Mouse (Mus musculus): ENCODE results near the gene Gbgt1. TPM values are rescaled to one million over a fixed set of nuclear protein-coding genes. Genes with fewer than 3 reads are reported as not detected.

Gbgt1 gene
- total and polyA plus RNA-seq, 2 experiments from 2014 or later, result 0.42 TPM; not detected in 1

GRCm38 (mm10) chr2:28547237-28548172 lies 50.8 kb downstream of the Gbgt1 start:
- Histone ChIP-seq H3K27me3 (ENCODE audit: control insufficient read depth, insufficient read depth, low read length) (no peaks in the 10 kb centered on the region), H3K36me3 (replicated peaks; ENCODE audit: control insufficient read depth, insufficient read depth, low read length) (peaks cover 81% of the 10 kb centered on the region), H3K9ac (replicated peaks; ENCODE audit: low read depth, low read length) (no peak overlapping the region), H3K27ac (ENCODE audit: low read depth) (no peak overlapping the region), H3K9me3 (replicated peaks; ENCODE audit: control insufficient read depth, low read length) (no peaks in the 10 kb centered on the region), H3K4me2 (ENCODE audit: low read depth, low read length) (no peak overlapping the region), H3K4me3 (ENCODE audit: low read depth, low read length) (no peak overlapping the region), H3K4me1 (ENCODE audit: control insufficient read depth, insufficient read depth) (no peaks in the 10 kb centered on the region)
- TF ChIP-seq EP300 (IDR thresholded peaks at IDR 0.05; ENCODE audit: low read depth) (no peak), CTCF (IDR thresholded peaks at IDR 0.05; ENCODE audit: low read depth) (peak; percentile 99)
- WGBS, result 48% methylated on average over 11 of the region's 11 CpGs
- peak; percentile 64 for ATAC-seq (ENCODE audit: insufficient read depth, low read depth)
- DNase-seq (ENCODE audit: low spot score), result peak; percentile 75

GRCm38 (mm10) chr2:28549157-28549556 lies 52.5 kb downstream of the Gbgt1 start:
- Histone ChIP-seq H3K4me1 (ENCODE audit: control insufficient read depth, insufficient read depth) (no peaks in the 10 kb centered on the region), H3K27ac (ENCODE audit: low read depth) (no peak overlapping the region), H3K9me3 (replicated peaks; ENCODE audit: control insufficient read depth, low read length) (no peaks in the 10 kb centered on the region), H3K27me3 (ENCODE audit: control insufficient read depth, insufficient read depth, low read length) (no peaks in the 10 kb centered on the region), H3K9ac (replicated peaks; ENCODE audit: low read depth, low read length) (no peak overlapping the region), H3K4me3 (ENCODE audit: low read depth, low read length) (no peak overlapping the region), H3K4me2 (ENCODE audit: low read depth, low read length) (no peak overlapping the region), H3K36me3 (replicated peaks; ENCODE audit: control insufficient read depth, insufficient read depth, low read length) (peaks cover 80% of the 10 kb centered on the region)
- DNase-seq (ENCODE audit: low spot score) (no peak), ATAC-seq (ENCODE audit: insufficient read depth, low read depth) (no peak)
- TF ChIP-seq EP300 (IDR thresholded peaks at IDR 0.05; ENCODE audit: low read depth) (no peak), CTCF (IDR thresholded peaks at IDR 0.05; ENCODE audit: low read depth) (no peak)
- WGBS, result 91% methylated on average over 13 of the region's 13 CpGs

- ATAC-seq (ENCODE audit: insufficient read depth, low read depth), result no peak
- no peak for TF ChIP-seq CTCF (IDR thresholded peaks at IDR 0.05; ENCODE audit: low read depth)
- TF ChIP-seq EP300 (IDR thresholded peaks at IDR 0.05; ENCODE audit: low read depth), result no peak
- no peak for DNase-seq (ENCODE audit: low spot score)
- peaks cover 62% of the 10 kb centered on the region for H3K36me3 ChIP-seq (replicated peaks; ENCODE audit: control insufficient read depth, insufficient read depth, low read length)
- no peaks in the 10 kb centered on the region for H3K4me1 ChIP-seq (ENCODE audit: control insufficient read depth, insufficient read depth)
- no peak overlapping the region for H3K9ac ChIP-seq (replicated peaks; ENCODE audit: low read depth, low read length)
- H3K27ac ChIP-seq (ENCODE audit: low read depth), result no peak overlapping the region
- 86% methylated on average over 5 of the region's 5 CpGs for WGBS
- no peak overlapping the region for H3K4me2 ChIP-seq (ENCODE audit: low read depth, low read length)
- no peak overlapping the region for H3K4me3 ChIP-seq (ENCODE audit: low read depth, low read length)
- H3K9me3 ChIP-seq (replicated peaks; ENCODE audit: control insufficient read depth, low read length), result no peaks in the 10 kb centered on the region
- no peaks in the 10 kb centered on the region for H3K27me3 ChIP-seq (ENCODE audit: control insufficient read depth, insufficient read depth, low read length)
Measured at GRCm38 (mm10) chr2:28552301-28552700, 55.6 kb downstream of the Gbgt1 start.

Other genes with a start within 250 kb of the Gbgt1 start
- 4.4 and 18.0 TPM in 2 replicates for gene Ppp1r26, start 50.1 kb upstream of the Gbgt1 start, total RNA-seq (2014; rRNA removed; ENCODE audit: low replicate concordance)
- 1.7 and 2.0 TPM in 2 replicates for gene Ppp1r26, start 50.1 kb upstream of the Gbgt1 start, polyA plus RNA-seq (2015; fragmentation: Nextera tagmentation; extraction: Ambion mirVana)
- not detected in 2 replicates for gene 1700007K13Rik, start 30.6 kb upstream of the Gbgt1 start, total RNA-seq (2014; rRNA removed; ENCODE audit: low replicate concordance)
- gene 1700007K13Rik, start 30.6 kb upstream of the Gbgt1 start, polyA plus RNA-seq (2015; fragmentation: Nextera tagmentation; extraction: Ambion mirVana), result 0.15 and 0.65 TPM in 2 replicates
- 29.8 and 37.1 TPM in 2 replicates for gene Mrps2, start 28.8 kb upstream of the Gbgt1 start, total RNA-seq (2014; rRNA removed; ENCODE audit: low replicate concordance)
- gene Mrps2, start 28.8 kb upstream of the Gbgt1 start, polyA plus RNA-seq (2015; fragmentation: Nextera tagmentation; extraction: Ambion mirVana), result 40.9 and 45.0 TPM in 2 replicates
- gene Gm10134, start 9.2 kb downstream of the Gbgt1 start, total RNA-seq (2014; rRNA removed; ENCODE audit: low replicate concordance), result not detected in 2 replicates
- 0.49 TPM in 1 of 2 replicates, not detected in the other for gene Gm10134, start 9.2 kb downstream of the Gbgt1 start, polyA plus RNA-seq (2015; fragmentation: Nextera tagmentation; extraction: Ambion mirVana)
- gene Ralgds, start 16.2 kb downstream of the Gbgt1 start, total RNA-seq (2014; rRNA removed; ENCODE audit: low replicate concordance), result 34.9 and 35.7 TPM in 2 replicates
- gene Ralgds, start 16.2 kb downstream of the Gbgt1 start, polyA plus RNA-seq (2015; fragmentation: Nextera tagmentation; extraction: Ambion mirVana), result 12.2 and 13.1 TPM in 2 replicates
- not detected in 2 replicates for gene Cel, start 66.5 kb downstream of the Gbgt1 start, total RNA-seq (2014; rRNA removed; ENCODE audit: low replicate concordance)
- not detected in 2 replicates for gene Cel, start 66.5 kb downstream of the Gbgt1 start, polyA plus RNA-seq (2015; fragmentation: Nextera tagmentation; extraction: Ambion mirVana)
- gene Gtf3c5, start 86.9 kb downstream of the Gbgt1 start, total RNA-seq (2014; rRNA removed; ENCODE audit: low replicate concordance), result 14.0 and 14.3 TPM in 2 replicates
- 12.4 and 12.7 TPM in 2 replicates for gene Gtf3c5, start 86.9 kb downstream of the Gbgt1 start, polyA plus RNA-seq (2015; fragmentation: Nextera tagmentation; extraction: Ambion mirVana)
- not detected in 2 replicates for gene Gfi1b, start 125.1 kb downstream of the Gbgt1 start, total RNA-seq (2014; rRNA removed; ENCODE audit: low replicate concordance)
- 0.23 TPM in 1 of 2 replicates, not detected in the other for gene Gfi1b, start 125.1 kb downstream of the Gbgt1 start, polyA plus RNA-seq (2015; fragmentation: Nextera tagmentation; extraction: Ambion mirVana)
- gene Tsc1, start 144.3 kb downstream of the Gbgt1 start, total RNA-seq (2014; rRNA removed; ENCODE audit: low replicate concordance), result 12.8 and 14.6 TPM in 2 replicates
- gene Tsc1, start 144.3 kb downstream of the Gbgt1 start, polyA plus RNA-seq (2015; fragmentation: Nextera tagmentation; extraction: Ambion mirVana), result 7.2 and 7.7 TPM in 2 replicates
- not detected in 2 replicates for gene Spaca9, start 202.8 kb downstream of the Gbgt1 start, total RNA-seq (2014; rRNA removed; ENCODE audit: low replicate concordance)
- gene Spaca9, start 202.8 kb downstream of the Gbgt1 start, polyA plus RNA-seq (2015; fragmentation: Nextera tagmentation; extraction: Ambion mirVana), result 0.66 and 1.2 TPM in 2 replicates
- not detected in 2 replicates for gene Ak8, start 203.3 kb downstream of the Gbgt1 start, total RNA-seq (2014; rRNA removed; ENCODE audit: low replicate concordance)
- gene Ak8, start 203.3 kb downstream of the Gbgt1 start, polyA plus RNA-seq (2015; fragmentation: Nextera tagmentation; extraction: Ambion mirVana), result 0.37 and 0.59 TPM in 2 replicates

Data from heart, postnatal 0 days (tissue).